Mouse (Mus musculus): ENCODE data around the gene Frat1. TPM values are rescaled to one million over a fixed set of nuclear protein-coding genes. Genes with fewer than 3 reads are reported as not detected.

Frat1 gene
- polyA plus RNA-seq, 1 experiment from 2014 or later: 15.4 TPM

- WGBS: 89% methylated on average over 1 of the region's 1 CpGs
- Histone ChIP-seq H3K36me3 (ENCODE audit: control insufficient read depth, insufficient read depth, low read length) (no peaks in the 10 kb centered on the region), H3K4me3 (ENCODE audit: low read depth, low read length) (no peak overlapping the region), H3K27me3 (replicated peaks; ENCODE audit: control insufficient read depth, insufficient read depth, low read length) (no peaks in the 10 kb centered on the region), H3K4me2 (ENCODE audit: low read length) (no peak overlapping the region), H3K4me1 (replicated peaks; ENCODE audit: control insufficient read depth, insufficient read depth, low read length) (no peaks in the 10 kb centered on the region), H3K27ac (ENCODE audit: low read depth) (no peak overlapping the region), H3K9me3 (ENCODE audit: control insufficient read depth, low read length) (no peaks in the 10 kb centered on the region), H3K9ac (ENCODE audit: low read length) (no peak overlapping the region)
- DNase-seq (ENCODE audit: low spot score) (no peak), ATAC-seq (replicated peaks; ENCODE audit: low FRiP score, low TSS enrichment, low read depth) (no peak)
Observed at GRCm38 (mm10) chr19:41822589-41822988, 7.2 kb upstream of the Frat1 start.

- H3K36me3 ChIP-seq (ENCODE audit: control insufficient read depth, insufficient read depth, low read length): no peaks in the 10 kb centered on the region
- no peak overlapping the region for H3K27ac ChIP-seq (ENCODE audit: low read depth)
- H3K9ac ChIP-seq (ENCODE audit: low read length): no peak overlapping the region
- no peak for DNase-seq (ENCODE audit: low spot score)
- H3K9me3 ChIP-seq (ENCODE audit: control insufficient read depth, low read length): no peaks in the 10 kb centered on the region
- no peak overlapping the region for H3K4me3 ChIP-seq (ENCODE audit: low read depth, low read length)
- 87% methylated on average over 5 of the region's 5 CpGs for WGBS
- no peak for ATAC-seq (replicated peaks; ENCODE audit: low FRiP score, low TSS enrichment, low read depth)
- H3K27me3 ChIP-seq (replicated peaks; ENCODE audit: control insufficient read depth, insufficient read depth, low read length): no peaks in the 10 kb centered on the region
- H3K4me2 ChIP-seq (ENCODE audit: low read length): no peak overlapping the region
- no peaks in the 10 kb centered on the region; the same call in 1 of the 2 replicates for H3K4me1 ChIP-seq (replicated peaks; ENCODE audit: control insufficient read depth, insufficient read depth, low read length)
Observed at GRCm38 (mm10) chr19:41824950-41825349, 4.8 kb upstream of the Frat1 start.

GRCm38 (mm10) chr19:41826529-41826928 lies 3.2 kb upstream of the Frat1 start:
- ATAC-seq (replicated peaks; ENCODE audit: low FRiP score, low TSS enrichment, low read depth): no peak

GRCm38 (mm10) chr19:41828941-41829340 lies 829 bp upstream of the Frat1 start:
- peak overlapping the region; percentile 87 for H3K27ac ChIP-seq (ENCODE audit: low read depth)

More at GRCm38 (mm10) chr19:41826529-41826928, 3.2 kb upstream of the Frat1 start:
- peaks cover 5% of the 10 kb centered on the region; the same call in 1 of the 2 replicates for H3K27me3 ChIP-seq (replicated peaks; ENCODE audit: control insufficient read depth, insufficient read depth, low read length)
- 81% methylated on average over 3 of the region's 3 CpGs for WGBS
- no peak for DNase-seq (ENCODE audit: low spot score)
- H3K27ac ChIP-seq (ENCODE audit: low read depth): no peak overlapping the region
- H3K36me3 ChIP-seq (ENCODE audit: control insufficient read depth, insufficient read depth, low read length): no peaks in the 10 kb centered on the region
- no peaks in the 10 kb centered on the region for H3K9me3 ChIP-seq (ENCODE audit: control insufficient read depth, low read length)
- no peak overlapping the region for H3K9ac ChIP-seq (ENCODE audit: low read length)
- no peak overlapping the region for H3K4me3 ChIP-seq (ENCODE audit: low read depth, low read length)
- peaks cover 8% of the 10 kb centered on the region for H3K4me1 ChIP-seq (replicated peaks; ENCODE audit: control insufficient read depth, insufficient read depth, low read length)
- no peak overlapping the region for H3K4me2 ChIP-seq (ENCODE audit: low read length)

GRCm38 (mm10) chr19:41830106-41831031 lies 599 bp downstream of the Frat1 start:
- peak overlapping the region; percentile 87 for H3K27ac ChIP-seq (ENCODE audit: low read depth)
- WGBS: under 1% methylated on average over 85 of the region's 112 CpGs
- H3K9ac ChIP-seq (ENCODE audit: low read length): peak overlapping the region; percentile 64
- H3K27me3 ChIP-seq (replicated peaks; ENCODE audit: control insufficient read depth, insufficient read depth, low read length): peaks cover 19% of the 10 kb centered on the region
- H3K9me3 ChIP-seq (ENCODE audit: control insufficient read depth, low read length): no peaks in the 10 kb centered on the region
- ATAC-seq (replicated peaks; ENCODE audit: low FRiP score, low TSS enrichment, low read depth) (peak; percentile 56), DNase-seq (ENCODE audit: low spot score) (peak; percentile 83)
- H3K4me3 ChIP-seq (ENCODE audit: low read depth, low read length): peak overlapping the region; percentile 63
- no peaks in the 10 kb centered on the region for H3K36me3 ChIP-seq (ENCODE audit: control insufficient read depth, insufficient read depth, low read length)
- H3K4me1 ChIP-seq (replicated peaks; ENCODE audit: control insufficient read depth, insufficient read depth, low read length): peaks cover 9% of the 10 kb centered on the region
- H3K4me2 ChIP-seq (ENCODE audit: low read length): peak overlapping the region; percentile 97

More at GRCm38 (mm10) chr19:41828941-41829340, 829 bp upstream of the Frat1 start:
- Histone ChIP-seq H3K36me3 (ENCODE audit: control insufficient read depth, insufficient read depth, low read length) (no peaks in the 10 kb centered on the region), H3K4me2 (ENCODE audit: low read length) (peak overlapping the region; percentile 97), H3K4me1 (replicated peaks; ENCODE audit: control insufficient read depth, insufficient read depth, low read length) (peaks cover 9% of the 10 kb centered on the region), H3K9me3 (ENCODE audit: control insufficient read depth, low read length) (no peaks in the 10 kb centered on the region), H3K4me3 (ENCODE audit: low read depth, low read length) (peak overlapping the region; percentile 63), H3K27me3 (replicated peaks; ENCODE audit: control insufficient read depth, insufficient read depth, low read length) (peaks cover 19% of the 10 kb centered on the region), H3K9ac (ENCODE audit: low read length) (no peak overlapping the region)
- 63% methylated on average over 3 of the region's 3 CpGs for WGBS
- DNase-seq (ENCODE audit: low spot score): no peak
- ATAC-seq (replicated peaks; ENCODE audit: low FRiP score, low TSS enrichment, low read depth): no peak

GRCm38 (mm10) chr19:41831101-41831570 lies 1.4 kb downstream of the Frat1 start:
- Histone ChIP-seq H3K4me3 (ENCODE audit: low read depth, low read length) (peak overlapping the region; percentile 63), H3K36me3 (ENCODE audit: control insufficient read depth, insufficient read depth, low read length) (no peaks in the 10 kb centered on the region), H3K4me1 (replicated peaks; ENCODE audit: control insufficient read depth, insufficient read depth, low read length) (peaks cover 9% of the 10 kb centered on the region), H3K9ac (ENCODE audit: low read length) (peak overlapping the region; percentile 64), H3K9me3 (ENCODE audit: control insufficient read depth, low read length) (no peaks in the 10 kb centered on the region), H3K4me2 (ENCODE audit: low read length) (peak overlapping the region; percentile 97), H3K27me3 (replicated peaks; ENCODE audit: control insufficient read depth, insufficient read depth, low read length) (peaks cover 19% of the 10 kb centered on the region), H3K27ac (ENCODE audit: low read depth) (0 out of 2 replicates have a peak overlapping the region, but pooled peaks have one; percentile 87)
- WGBS: under 1% methylated on average over 19 of the region's 19 CpGs
- peak; percentile 68 for DNase-seq (ENCODE audit: low spot score)
- ATAC-seq (replicated peaks; ENCODE audit: low FRiP score, low TSS enrichment, low read depth): no peak

GRCm38 (mm10) chr19:41831718-41832391 lies 2.1 kb downstream of the Frat1 start:
- peak overlapping the region; percentile 97 for H3K4me2 ChIP-seq (ENCODE audit: low read length)
- no peaks in the 10 kb centered on the region for H3K9me3 ChIP-seq (ENCODE audit: control insufficient read depth, low read length)
- peak overlapping the region; percentile 64; the same call in 1 of the 2 replicates for H3K9ac ChIP-seq (ENCODE audit: low read length)
- 10% methylated on average over 14 of the region's 14 CpGs for WGBS
- peak overlapping the region; percentile 63 for H3K4me3 ChIP-seq (ENCODE audit: low read depth, low read length)
- ATAC-seq (replicated peaks; ENCODE audit: low FRiP score, low TSS enrichment, low read depth) (no peak), DNase-seq (ENCODE audit: low spot score) (peak; percentile 63)
- H3K27ac ChIP-seq (ENCODE audit: low read depth): no peak overlapping the region
- no peaks in the 10 kb centered on the region for H3K36me3 ChIP-seq (ENCODE audit: control insufficient read depth, insufficient read depth, low read length)
- peaks cover 19% of the 10 kb centered on the region for H3K27me3 ChIP-seq (replicated peaks; ENCODE audit: control insufficient read depth, insufficient read depth, low read length)
- H3K4me1 ChIP-seq (replicated peaks; ENCODE audit: control insufficient read depth, insufficient read depth, low read length): peaks cover 9% of the 10 kb centered on the region

- Histone ChIP-seq H3K27ac (ENCODE audit: low read depth) (no peak overlapping the region), H3K36me3 (ENCODE audit: control insufficient read depth, insufficient read depth, low read length) (no peaks in the 10 kb centered on the region), H3K4me1 (replicated peaks; ENCODE audit: control insufficient read depth, insufficient read depth, low read length) (peaks cover 9% of the 10 kb centered on the region), H3K9me3 (ENCODE audit: control insufficient read depth, low read length) (no peaks in the 10 kb centered on the region), H3K4me3 (ENCODE audit: low read depth, low read length) (no peak overlapping the region), H3K9ac (ENCODE audit: low read length) (no peak overlapping the region), H3K4me2 (ENCODE audit: low read length) (peak overlapping the region; percentile 97; the same call in 1 of the 2 replicates), H3K27me3 (replicated peaks; ENCODE audit: control insufficient read depth, insufficient read depth, low read length) (peaks cover 19% of the 10 kb centered on the region)
- no peak for ATAC-seq (replicated peaks; ENCODE audit: low FRiP score, low TSS enrichment, low read depth)
- 79% methylated on average over 13 of the region's 13 CpGs for WGBS
- DNase-seq (ENCODE audit: low spot score): no peak
Observed at GRCm38 (mm10) chr19:41832501-41833201, 2.9 kb downstream of the Frat1 start.
